Mouse (Mus musculus): Measurements from ENCODE around the gene Slc25a36. TPM values are rescaled to one million over a fixed set of nuclear protein-coding genes. Genes with fewer than 3 reads are reported as not detected.
A peak's percentile ranks its signal among the peaks of the same experiment; 100 is the strongest.

The Slc25a36 gene
- polyA plus RNA-seq, 1 experiment from 2014 or later = 50.1 TPM

GRCm38 (mm10) chr9:97135866-97136265 lies 24.9 kb upstream of the Slc25a36 start:
- DNase-seq (ENCODE audit: low spot score) = no peak
- H3K9me3 ChIP-seq = no peaks in the 10 kb centered on the region
- 91% methylated on average over 4 of the region's 4 CpGs for WGBS
- no peak overlapping the region for H3K4me3 ChIP-seq
- H3K4me1 ChIP-seq (replicated peaks) = no peaks in the 10 kb centered on the region
- no peaks in the 10 kb centered on the region for H3K27me3 ChIP-seq (ENCODE audit: insufficient read depth, poor library complexity, severe bottlenecking)
- no peaks in the 10 kb centered on the region for H3K36me3 ChIP-seq
- no peak overlapping the region for H3K27ac ChIP-seq

GRCm38 (mm10) chr9:97133178-97133577 lies 22.2 kb upstream of the Slc25a36 start:
- DNase-seq (ENCODE audit: low spot score) = no peak
- Histone ChIP-seq H3K27ac (no peak overlapping the region), H3K36me3 (no peaks in the 10 kb centered on the region), H3K9me3 (no peaks in the 10 kb centered on the region), H3K4me3 (no peak overlapping the region), H3K4me1 (replicated peaks) (no peaks in the 10 kb centered on the region), H3K27me3 (ENCODE audit: insufficient read depth, poor library complexity, severe bottlenecking) (no peaks in the 10 kb centered on the region)
- WGBS = 63% methylated on average over 8 of the region's 8 CpGs

GRCm38 (mm10) chr9:97130001-97130400 lies 19.0 kb upstream of the Slc25a36 start:
- Histone ChIP-seq H3K27me3 (ENCODE audit: insufficient read depth, poor library complexity, severe bottlenecking) (no peaks in the 10 kb centered on the region), H3K4me3 (no peak overlapping the region), H3K4me1 (replicated peaks) (no peaks in the 10 kb centered on the region), H3K36me3 (no peaks in the 10 kb centered on the region), H3K27ac (no peak overlapping the region), H3K9me3 (0 out of 2 replicates have a peak, but pooled peaks cover 4% of the 10 kb centered on the region)
- no peak for DNase-seq (ENCODE audit: low spot score)
- WGBS = 85% methylated on average over 5 of the region's 5 CpGs

GRCm38 (mm10) chr9:97123934-97124692 lies 13.2 kb upstream of the Slc25a36 start:
- H3K27me3 ChIP-seq (ENCODE audit: insufficient read depth, poor library complexity, severe bottlenecking) = no peaks in the 10 kb centered on the region
- DNase-seq (ENCODE audit: low spot score) = no peak
- H3K36me3 ChIP-seq = no peaks in the 10 kb centered on the region
- 66% methylated on average over 23 of the region's 23 CpGs for WGBS
- 0 out of 2 replicates have a peak, but pooled peaks cover 4% of the 10 kb centered on the region for H3K9me3 ChIP-seq
- no peaks in the 10 kb centered on the region for H3K4me1 ChIP-seq (replicated peaks)
- no peak overlapping the region for H3K4me3 ChIP-seq
- no peak overlapping the region for H3K27ac ChIP-seq

- 83% methylated on average over 2 of the region's 2 CpGs for WGBS
- no peak for DNase-seq (ENCODE audit: low spot score)
- Histone ChIP-seq H3K4me3 (no peak overlapping the region), H3K36me3 (no peaks in the 10 kb centered on the region), H3K4me1 (replicated peaks) (no peaks in the 10 kb centered on the region), H3K27me3 (ENCODE audit: insufficient read depth, poor library complexity, severe bottlenecking) (no peaks in the 10 kb centered on the region), H3K27ac (no peak overlapping the region), H3K9me3 (no peaks in the 10 kb centered on the region; the same call in 1 of the 2 replicates)
These were observed 10.5 kb upstream of the Slc25a36 start for GRCm38 (mm10) chr9:97121432-97121831.

GRCm38 (mm10) chr9:97114271-97114670 lies 3.3 kb upstream of the Slc25a36 start:
- H3K4me3 ChIP-seq = no peak overlapping the region
- no peaks in the 10 kb centered on the region for H3K27me3 ChIP-seq (ENCODE audit: insufficient read depth, poor library complexity, severe bottlenecking)
- peaks cover 27% of the 10 kb centered on the region for H3K4me1 ChIP-seq (replicated peaks)
- DNase-seq (ENCODE audit: low spot score) = no peak
- H3K36me3 ChIP-seq = no peaks in the 10 kb centered on the region
- H3K27ac ChIP-seq = no peak overlapping the region
- no peaks in the 10 kb centered on the region; the same call in 1 of the 2 replicates for H3K9me3 ChIP-seq
- 82% methylated on average over 10 of the region's 10 CpGs for WGBS

GRCm38 (mm10) chr9:97113555-97113929 lies 2.6 kb upstream of the Slc25a36 start:
- Histone ChIP-seq H3K36me3 (no peaks in the 10 kb centered on the region), H3K9me3 (no peaks in the 10 kb centered on the region; the same call in 1 of the 2 replicates), H3K4me3 (no peak overlapping the region), H3K27me3 (ENCODE audit: insufficient read depth, poor library complexity, severe bottlenecking) (no peaks in the 10 kb centered on the region), H3K27ac (no peak overlapping the region), H3K4me1 (replicated peaks) (peaks cover 34% of the 10 kb centered on the region)
- WGBS = 31% methylated on average over 5 of the region's 5 CpGs
- no peak for DNase-seq (ENCODE audit: low spot score)

GRCm38 (mm10) chr9:97112797-97113554 lies 2.0 kb upstream of the Slc25a36 start:
- no peaks in the 10 kb centered on the region for H3K36me3 ChIP-seq
- 66% methylated on average over 24 of the region's 24 CpGs for WGBS
- H3K4me3 ChIP-seq = no peak overlapping the region
- H3K27ac ChIP-seq = no peak overlapping the region
- peaks cover 34% of the 10 kb centered on the region for H3K4me1 ChIP-seq (replicated peaks)
- no peaks in the 10 kb centered on the region for H3K27me3 ChIP-seq (ENCODE audit: insufficient read depth, poor library complexity, severe bottlenecking)
- DNase-seq (ENCODE audit: low spot score) = no peak
- H3K9me3 ChIP-seq = no peaks in the 10 kb centered on the region; the same call in 1 of the 2 replicates

GRCm38 (mm10) chr9:97112238-97112637 lies 1.3 kb upstream of the Slc25a36 start:
- H3K27me3 ChIP-seq (ENCODE audit: insufficient read depth, poor library complexity, severe bottlenecking) = no peaks in the 10 kb centered on the region
- H3K9me3 ChIP-seq = no peaks in the 10 kb centered on the region; the same call in 1 of the 2 replicates
- H3K36me3 ChIP-seq = peaks cover 5% of the 10 kb centered on the region; the same call in 1 of the 2 replicates
- no peak overlapping the region for H3K4me3 ChIP-seq
- H3K27ac ChIP-seq = no peak overlapping the region
- WGBS = 85% methylated on average over 7 of the region's 7 CpGs
- peaks cover 34% of the 10 kb centered on the region for H3K4me1 ChIP-seq (replicated peaks)
- DNase-seq (ENCODE audit: low spot score) = no peak

GRCm38 (mm10) chr9:97111506-97111905 lies 549 bp upstream of the Slc25a36 start:
- H3K36me3 ChIP-seq = peaks cover 8% of the 10 kb centered on the region; the same call in 1 of the 2 replicates
- H3K9me3 ChIP-seq = no peaks in the 10 kb centered on the region; the same call in 1 of the 2 replicates
- DNase-seq (ENCODE audit: low spot score) = no peak
- H3K4me1 ChIP-seq (replicated peaks) = peaks cover 34% of the 10 kb centered on the region
- no peaks in the 10 kb centered on the region for H3K27me3 ChIP-seq (ENCODE audit: insufficient read depth, poor library complexity, severe bottlenecking)
- peak overlapping the region; percentile 84 for H3K4me3 ChIP-seq
- H3K27ac ChIP-seq = peak overlapping the region; percentile 96
- WGBS = 8% methylated on average over 6 of the region's 6 CpGs

GRCm38 (mm10) chr9:97106481-97107160 lies 4.3 kb downstream of the Slc25a36 start:
- 93% methylated on average over 5 of the region's 5 CpGs for WGBS
- no peak for DNase-seq (ENCODE audit: low spot score)
- Histone ChIP-seq H3K27me3 (ENCODE audit: insufficient read depth, poor library complexity, severe bottlenecking) (no peaks in the 10 kb centered on the region), H3K4me3 (no peak overlapping the region), H3K27ac (no peak overlapping the region), H3K9me3 (no peaks in the 10 kb centered on the region), H3K4me1 (replicated peaks) (peaks cover 18% of the 10 kb centered on the region), H3K36me3 (peaks cover 10% of the 10 kb centered on the region; the same call in 1 of the 2 replicates)

GRCm38 (mm10) chr9:97105400-97105985 lies 5.5 kb downstream of the Slc25a36 start:
- Histone ChIP-seq H3K36me3 (peaks cover 10% of the 10 kb centered on the region; the same call in 1 of the 2 replicates), H3K4me1 (replicated peaks) (peaks cover 16% of the 10 kb centered on the region), H3K4me3 (no peak overlapping the region), H3K27me3 (ENCODE audit: insufficient read depth, poor library complexity, severe bottlenecking) (no peaks in the 10 kb centered on the region), H3K27ac (no peak overlapping the region), H3K9me3 (no peaks in the 10 kb centered on the region)
- DNase-seq (ENCODE audit: low spot score) = no peak
- 75% methylated on average over 2 of the region's 2 CpGs for WGBS

Data from hindbrain, embryonic 10.5 days (tissue).